Mouse (Mus musculus): Measurements from ENCODE around the gene Wnt11. TPM values are rescaled to one million over a fixed set of nuclear protein-coding genes. Genes with fewer than 3 reads are reported as not detected.

Wnt11 gene
- not detected for polyA plus RNA-seq (2017; shearing (Covaris generic))

GRCm38 (mm10) chr7:98834711-98835321, at the start of gene Wnt11:
Gene Wnt11 (plus strand): TSS chr7:98835112.

Other genes with a start within 250 kb of the Wnt11 start
- 105 TPM for gene Emsy, start 178.3 kb upstream of the Wnt11 start, polyA plus RNA-seq (2017; shearing (Covaris generic))
- gene Thap12, start 132.0 kb upstream of the Wnt11 start, polyA plus RNA-seq (2017; shearing (Covaris generic)) = 10.7 TPM